Mouse (Mus musculus) kidney, adult 2 months (tissue): Measurements from ENCODE around the gene Unc45a. TPM values are rescaled to one million over a fixed set of nuclear protein-coding genes. Genes with fewer than 3 reads are reported as not detected.

Source experiments
- DNase-seq: peaks from one replicate; pipeline ENCODE4 v3.0.0; 2021
- H3K27ac ChIP-seq: fragments of 200-500 bp; 2 replicates; pipeline ENCODE4 v1.5.1; 2012; ENCODE audit warnings: low read depth, low read length, control low read depth, inconsistent platforms; ENCODE audit not compliant: insufficient read depth
- H3K27me3 ChIP-seq: fragments of 200-500 bp; replicated peaks from 2 replicates; pipeline ENCODE4 v1.6.1; 2012; ENCODE audit warnings: mild to moderate bottlenecking, moderate library complexity, low read length, inconsistent platforms; ENCODE audit not compliant: control insufficient read depth, insufficient read depth
- H3K36me3 ChIP-seq: fragments of 200-500 bp; 2 replicates; pipeline ENCODE4 v1.6.1; 2012; ENCODE audit warnings: mild to moderate bottlenecking, moderate library complexity, low read length, inconsistent platforms; ENCODE audit not compliant: control insufficient read depth, insufficient read depth
- H3K4me1 ChIP-seq: fragments of 200-500 bp; 2 replicates; pipeline ENCODE4 v1.6.1; 2011; ENCODE audit warnings: low read length; ENCODE audit not compliant: control insufficient read depth, insufficient read depth
- H3K4me3 ChIP-seq: fragments of 200-500 bp; 2 replicates; pipeline ENCODE4 v1.5.1; 2011; ENCODE audit warnings: mild to moderate bottlenecking, low read depth, low read length, control low read depth; ENCODE audit not compliant: insufficient read depth
- CTCF ChIP-seq: fragments of 200-500 bp; conservative IDR thresholded peaks from 2 replicates; pipeline ENCODE4 v1.5.1; 2011; ENCODE audit warnings: low read depth, mild to moderate bottlenecking, control low read depth, low read length, moderate library complexity, mixed read lengths; ENCODE audit not compliant: insufficient read depth, insufficient read length
- POLR2A ChIP-seq: fragments of 200-500 bp; IDR thresholded peaks from one replicate; pipeline ENCODE4 v1.6.1; 2011; ENCODE audit warnings: low read depth, low read length, control low read depth
- WGBS: fragments of 180-500 bp; shearing (Covaris S2); methylation state at CpG from one replicate; pipeline ENCODE4 v1.1.7; 2018; 5-methylcytosine and 5-hydroxymethylcytosine counted together
- polyA plus RNA-seq: library from polyadenylated mRNA; depleted of rRNA; stranded (reverse); fragments of >200 nt; gene quantifications from 2 replicates; pipeline ENCODE4 v1.2.3, GENCODE M21; 2012; rRNA removed

Unc45a gene
- polyA plus RNA-seq, result 53.3 and 81.0 TPM in 2 replicates

- Histone ChIP-seq H3K4me1 (peaks cover 13% of the 10 kb centered on the region), H3K36me3 (0 out of 2 replicates have a peak, but pooled peaks cover under 1% of the 10 kb centered on the region), H3K27ac (peak within 1 kb of the TSS; percentile 85), H3K4me3 (peak within 1 kb of the TSS; percentile 87), H3K27me3 (no peaks in the 10 kb centered on the region)
- WGBS, result under 1% methylated on average over 11 of the region's 11 CpGs
- no peak for TF ChIP-seq POLR2A
- TF ChIP-seq CTCF, result peak; percentile 75
- peak; percentile 84 for DNase-seq
These were observed at the start of gene Unc45a for GRCm38 (mm10) chr7:80340793-80341192. TSS of gene Unc45a (minus strand) at chr7:80341005.

- Histone ChIP-seq H3K27ac (peak within 1 kb of the TSS; percentile 86), H3K4me1 (no peaks in the 10 kb centered on the region), H3K4me3 (peak within 1 kb of the TSS; percentile 38), H3K36me3 (peaks cover 4% of the 10 kb centered on the region), H3K27me3 (no peaks in the 10 kb centered on the region)
- DNase-seq, result peak; percentile 84
- TF ChIP-seq POLR2A (no peak), CTCF (no peak)
- 15% methylated on average over 33 of the region's 33 CpGs for whole genome bisulfite sequencing
These were observed 47.1 kb upstream of the Unc45a start, which contains the start of gene Fes for GRCm38 (mm10) chr7:80387633-80388543. TSS of gene Fes (minus strand) at chr7:80387946.

- Histone ChIP-seq H3K27me3 (no peaks in the 10 kb centered on the region), H3K36me3 (peaks cover 4% of the 10 kb centered on the region; the same call in 1 of the 2 replicates), H3K4me3 (peak overlapping the region; percentile 38), H3K27ac (peak overlapping the region; percentile 86), H3K4me1 (no peaks in the 10 kb centered on the region)
- 47% methylated on average over 17 of the region's 17 CpGs for WGBS
- peak; percentile 26 for DNase-seq
- TF ChIP-seq CTCF, result no peak
- TF ChIP-seq POLR2A, result no peak
These were observed 46.3 kb upstream of the Unc45a start for GRCm38 (mm10) chr7:80387033-80387632.

- Histone ChIP-seq H3K36me3 (peaks cover 4% of the 10 kb centered on the region; the same call in 1 of the 2 replicates), H3K27me3 (no peaks in the 10 kb centered on the region), H3K4me3 (peak overlapping the region; percentile 38), H3K4me1 (no peaks in the 10 kb centered on the region), H3K27ac (0 out of 2 replicates have a peak overlapping the region, but pooled peaks have one; percentile 19)
- peak; percentile 92 for DNase-seq
- TF ChIP-seq CTCF (peak; percentile 98), POLR2A (no peak)
- WGBS, result 30% methylated on average over 18 of the region's 18 CpGs
These were observed 45.6 kb upstream of the Unc45a start for GRCm38 (mm10) chr7:80386235-80386930.

- Histone ChIP-seq H3K4me1 (no peaks in the 10 kb centered on the region), H3K27ac (no peak overlapping the region), H3K4me3 (no peak overlapping the region), H3K36me3 (no peaks in the 10 kb centered on the region), H3K27me3 (no peaks in the 10 kb centered on the region)
- WGBS, result 78% methylated on average over 11 of the region's 11 CpGs
- DNase-seq, result no peak
- TF ChIP-seq CTCF, result no peak
- TF ChIP-seq POLR2A, result no peak
These were observed 42.1 kb upstream of the Unc45a start for GRCm38 (mm10) chr7:80382919-80383318.

GRCm38 (mm10) chr7:80379531-80379930, 38.7 kb upstream of the Unc45a start:
- no peak overlapping the region for H3K4me3 ChIP-seq
- H3K4me1 ChIP-seq, result no peaks in the 10 kb centered on the region
- peak; percentile 51; the same call in 1 of the 2 replicates for TF ChIP-seq CTCF
- no peak for TF ChIP-seq POLR2A
- H3K27ac ChIP-seq, result no peak overlapping the region
- H3K27me3 ChIP-seq, result no peaks in the 10 kb centered on the region
- H3K36me3 ChIP-seq, result no peaks in the 10 kb centered on the region
- 67% methylated on average over 13 of the region's 13 CpGs for WGBS
- DNase-seq, result peak; percentile 37
